Mouse (Mus musculus): ENCODE measurements around the gene Mettl18. TPM values are rescaled to one million over a fixed set of nuclear protein-coding genes. Genes with fewer than 3 reads are reported as not detected.
A peak's percentile ranks its signal among the peaks of the same experiment; 100 is the strongest.

Gene Mettl18
- 2.2 and 2.9 TPM in 2 replicates for total RNA-seq (2014; rRNA removed)
- 6.3 and 6.9 TPM in 2 replicates for polyA plus RNA-seq (2015; fragmentation: Nextera tagmentation; extraction: Ambion mirVana)

GRCm38 (mm10) chr1:163994721-163995608 is at the start of gene Mettl18, which contains the start of gene BC055324:
Mettl18 (plus strand) TSS chr1:163994889.
BC055324 (minus strand) TSS chr1:163994796.
- H3K9me3 ChIP-seq (ENCODE audit: low read length), result no peaks in the 10 kb centered on the region
- H3K4me3 ChIP-seq (ENCODE audit: low read length), result peak within 1 kb of the TSS; percentile 70
- ATAC-seq, result peak; percentile 99
- H3K4me1 ChIP-seq (ENCODE audit: insufficient read depth, low read length), result no peaks in the 10 kb centered on the region
- WGBS, result 2% methylated on average over 43 of the region's 43 CpGs
- H3K9ac ChIP-seq (replicated peaks; ENCODE audit: low read length), result peak within 1 kb of the TSS; percentile 47
- no peaks in the 10 kb centered on the region for H3K36me3 ChIP-seq (ENCODE audit: insufficient read depth, low read length)
- DNase-seq (ENCODE audit: low spot score), result peak; percentile 96
- H3K27me3 ChIP-seq (ENCODE audit: insufficient read depth, low read length), result no peaks in the 10 kb centered on the region
- peak within 1 kb of the TSS; percentile 77 for H3K27ac ChIP-seq
- peak; percentile 61 for TF ChIP-seq CTCF (IDR thresholded peaks at IDR 0.05; ENCODE audit: low read depth)
- H3K4me2 ChIP-seq (ENCODE audit: low read depth, low read length), result peak within 1 kb of the TSS; percentile 67

GRCm38 (mm10) chr1:163953396-163953795 is 41.3 kb upstream of the Mettl18 start:
- no peak overlapping the region for H3K4me2 ChIP-seq (ENCODE audit: low read depth, low read length)
- TF ChIP-seq CTCF (IDR thresholded peaks at IDR 0.05; ENCODE audit: low read depth), result no peak
- no peak overlapping the region for H3K4me3 ChIP-seq (ENCODE audit: low read length)
- H3K36me3 ChIP-seq (ENCODE audit: insufficient read depth, low read length), result peaks cover 53% of the 10 kb centered on the region
- 83% methylated on average over 2 of the region's 2 CpGs for WGBS
- H3K9me3 ChIP-seq (ENCODE audit: low read length), result no peaks in the 10 kb centered on the region
- no peak for DNase-seq (ENCODE audit: low spot score)
- no peaks in the 10 kb centered on the region for H3K27me3 ChIP-seq (ENCODE audit: insufficient read depth, low read length)
- H3K9ac ChIP-seq (replicated peaks; ENCODE audit: low read length), result no peak overlapping the region
- H3K4me1 ChIP-seq (ENCODE audit: insufficient read depth, low read length), result no peaks in the 10 kb centered on the region
- ATAC-seq, result no peak
- no peak overlapping the region for H3K27ac ChIP-seq

- no peak for DNase-seq (ENCODE audit: low spot score)
- H3K4me2 ChIP-seq (ENCODE audit: low read depth, low read length), result no peak overlapping the region
- H3K9me3 ChIP-seq (ENCODE audit: low read length), result no peaks in the 10 kb centered on the region
- no peak overlapping the region for H3K4me3 ChIP-seq (ENCODE audit: low read length)
- ATAC-seq, result no peak
- H3K36me3 ChIP-seq (ENCODE audit: insufficient read depth, low read length), result peaks cover 22% of the 10 kb centered on the region
- no peaks in the 10 kb centered on the region for H3K4me1 ChIP-seq (ENCODE audit: insufficient read depth, low read length)
- no peak overlapping the region for H3K27ac ChIP-seq
- no peak overlapping the region for H3K9ac ChIP-seq (replicated peaks; ENCODE audit: low read length)
- 90% methylated on average over 3 of the region's 3 CpGs for WGBS
- no peaks in the 10 kb centered on the region for H3K27me3 ChIP-seq (ENCODE audit: insufficient read depth, low read length)
- TF ChIP-seq CTCF (IDR thresholded peaks at IDR 0.05; ENCODE audit: low read depth), result no peak
These were observed 36.7 kb upstream of the Mettl18 start for GRCm38 (mm10) chr1:163958036-163958435.

DNA sequence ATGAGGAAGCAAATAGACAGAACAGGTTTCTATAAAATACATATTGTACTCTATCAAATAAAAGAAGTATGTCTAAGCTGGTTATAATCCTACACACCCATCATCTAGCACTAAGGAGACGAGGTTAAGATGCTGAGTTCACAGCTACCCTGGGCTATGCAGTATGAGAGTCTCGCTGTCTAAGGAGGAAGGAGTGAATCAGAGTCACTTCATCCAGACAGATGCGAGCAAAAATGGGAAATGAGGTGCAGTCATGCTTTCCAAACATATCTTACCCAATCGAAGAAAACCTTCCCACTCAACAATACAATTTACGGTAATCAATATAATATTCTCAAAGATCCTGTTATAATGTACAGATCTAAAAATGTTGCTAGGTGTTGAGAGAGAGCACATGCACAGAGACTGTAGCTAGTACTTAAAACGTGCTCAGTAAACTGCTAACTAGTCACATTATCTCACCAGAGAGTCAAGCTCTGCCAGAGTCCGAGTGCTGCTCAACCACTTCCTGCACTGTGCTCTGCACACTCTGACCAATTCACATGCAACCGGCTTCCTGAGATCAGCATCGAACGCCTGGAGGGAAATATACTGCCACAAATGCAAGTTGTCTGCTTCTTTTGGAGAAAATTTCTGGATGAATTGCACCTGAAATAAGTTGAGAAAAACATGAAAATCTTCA is 30.5 kb upstream of the Mettl18 start:
- H3K4me2 ChIP-seq (ENCODE audit: low read depth, low read length), result no peak overlapping the region
- no peak for ATAC-seq
- H3K9ac ChIP-seq (replicated peaks; ENCODE audit: low read length), result no peak overlapping the region
- WGBS, result 91% methylated on average over 10 of the region's 10 CpGs
- H3K27ac ChIP-seq, result no peak overlapping the region
- no peaks in the 10 kb centered on the region for H3K4me1 ChIP-seq (ENCODE audit: insufficient read depth, low read length)
- no peak for DNase-seq (ENCODE audit: low spot score)
- no peak for TF ChIP-seq CTCF (IDR thresholded peaks at IDR 0.05; ENCODE audit: low read depth)
- no peak overlapping the region for H3K4me3 ChIP-seq (ENCODE audit: low read length)
- H3K36me3 ChIP-seq (ENCODE audit: insufficient read depth, low read length), result peaks cover 7% of the 10 kb centered on the region; the same call in 1 of the 2 replicates
- H3K27me3 ChIP-seq (ENCODE audit: insufficient read depth, low read length), result no peaks in the 10 kb centered on the region
- H3K9me3 ChIP-seq (ENCODE audit: low read length), result no peaks in the 10 kb centered on the region

- WGBS, result 93% methylated on average over 1 of the region's 1 CpGs
- no peaks in the 10 kb centered on the region for H3K9me3 ChIP-seq (ENCODE audit: low read length)
- H3K27ac ChIP-seq, result no peak overlapping the region
- no peak for DNase-seq (ENCODE audit: low spot score)
- ATAC-seq, result no peak
- H3K4me3 ChIP-seq (ENCODE audit: low read length), result no peak overlapping the region
- no peak overlapping the region for H3K9ac ChIP-seq (replicated peaks; ENCODE audit: low read length)
- no peaks in the 10 kb centered on the region for H3K27me3 ChIP-seq (ENCODE audit: insufficient read depth, low read length)
- H3K36me3 ChIP-seq (ENCODE audit: insufficient read depth, low read length), result peaks cover 3% of the 10 kb centered on the region; the same call in 1 of the 2 replicates
- TF ChIP-seq CTCF (IDR thresholded peaks at IDR 0.05; ENCODE audit: low read depth), result no peak
- H3K4me1 ChIP-seq (ENCODE audit: insufficient read depth, low read length), result no peaks in the 10 kb centered on the region
- H3K4me2 ChIP-seq (ENCODE audit: low read depth, low read length), result no peak overlapping the region
These were observed 20.2 kb upstream of the Mettl18 start for GRCm38 (mm10) chr1:163974471-163974870.

- WGBS, result 97% methylated on average over 2 of the region's 2 CpGs
- Histone ChIP-seq H3K9me3 (ENCODE audit: low read length) (no peaks in the 10 kb centered on the region), H3K4me3 (ENCODE audit: low read length) (no peak overlapping the region), H3K4me2 (ENCODE audit: low read depth, low read length) (no peak overlapping the region), H3K27ac (no peak overlapping the region), H3K27me3 (ENCODE audit: insufficient read depth, low read length) (no peaks in the 10 kb centered on the region), H3K9ac (replicated peaks; ENCODE audit: low read length) (no peak overlapping the region), H3K36me3 (ENCODE audit: insufficient read depth, low read length) (peaks cover 3% of the 10 kb centered on the region; the same call in 1 of the 2 replicates), H3K4me1 (ENCODE audit: insufficient read depth, low read length) (no peaks in the 10 kb centered on the region)
- no peak for DNase-seq (ENCODE audit: low spot score)
- no peak for TF ChIP-seq CTCF (IDR thresholded peaks at IDR 0.05; ENCODE audit: low read depth)
- no peak for ATAC-seq
These were observed 19.6 kb upstream of the Mettl18 start for GRCm38 (mm10) chr1:163975088-163975487.
